Mouse (Mus musculus): ENCODE measurements at regions not wholly inside any gene's neighbourhood (a gene's known extent, or its start where the extent isn't known, plus 50 kb on each side); places are given as distances from the start of the nearest gene placed in this dataset.
A peak's percentile ranks its signal among the peaks of the same experiment; 100 is the strongest.
"Not testable (repeated sequence)": the region's sequence is repeated elsewhere in the genome, so short reads cannot be mapped to it uniquely, and the experiment has no call there.

DNA sequence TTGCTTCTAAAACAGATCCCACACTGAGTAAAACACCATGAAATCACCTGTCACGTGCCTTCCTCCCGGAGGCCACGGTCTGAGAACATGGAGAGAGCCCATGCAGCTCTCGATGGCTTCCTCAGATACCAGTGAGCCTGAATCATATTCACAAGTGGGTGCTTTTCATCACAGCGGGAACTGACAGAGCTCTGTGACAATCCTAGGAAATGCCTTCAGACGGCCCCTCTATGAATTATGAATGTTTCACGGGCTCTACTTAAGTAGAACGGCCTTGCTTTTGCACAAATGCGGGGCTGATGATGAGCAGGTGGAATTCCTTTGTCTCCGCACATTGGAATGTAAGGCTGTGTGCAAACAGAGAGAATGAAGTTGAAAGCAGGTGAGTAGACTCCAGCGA lies 383.1 kb downstream of the Lrig3 start:
- DNase-seq (ENCODE audit: low spot score) = no peak

DNA sequence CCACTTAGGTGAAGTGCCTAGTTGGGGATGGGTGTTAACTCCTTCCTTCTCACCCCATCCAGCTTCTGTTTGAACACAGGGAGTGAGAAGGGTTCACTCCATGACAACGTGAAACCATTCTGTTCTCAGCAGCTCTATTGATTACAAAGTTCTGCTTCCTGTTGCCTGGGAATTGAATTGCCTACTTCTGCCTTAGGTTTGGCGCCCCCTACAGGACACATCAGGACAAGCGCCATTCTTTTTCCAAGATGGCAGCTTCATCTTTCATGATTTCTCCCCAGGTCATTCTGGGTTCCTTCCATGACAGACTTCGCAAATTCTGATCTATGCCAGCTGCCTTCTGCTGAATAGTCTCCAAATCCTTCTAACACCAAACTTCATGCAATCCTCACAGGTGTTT lies 371.5 kb downstream of the Lrig3 start:
- DNase-seq (ENCODE audit: low spot score) = no peak

DNA sequence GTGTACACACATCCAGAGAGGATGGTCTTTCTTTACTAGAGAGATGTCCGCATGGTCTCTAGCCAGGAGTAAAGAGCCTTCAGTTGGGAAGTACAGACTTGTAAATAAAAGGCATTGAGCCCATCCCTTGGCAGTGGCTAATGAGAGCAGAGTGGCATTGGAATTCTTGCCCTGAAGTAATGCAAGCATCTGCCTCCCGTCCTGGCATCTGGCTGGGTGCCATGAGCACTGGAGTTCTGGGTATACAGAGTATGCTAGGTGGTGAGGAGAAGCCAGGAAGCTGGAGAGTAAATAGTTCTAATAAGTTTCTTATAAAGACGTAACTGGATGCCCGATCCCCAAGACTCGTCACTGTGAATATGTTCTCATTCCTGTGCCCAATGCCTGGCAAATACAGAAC lies 367.8 kb downstream of the Lrig3 start:
- no peak for DNase-seq (ENCODE audit: low spot score)

DNA sequence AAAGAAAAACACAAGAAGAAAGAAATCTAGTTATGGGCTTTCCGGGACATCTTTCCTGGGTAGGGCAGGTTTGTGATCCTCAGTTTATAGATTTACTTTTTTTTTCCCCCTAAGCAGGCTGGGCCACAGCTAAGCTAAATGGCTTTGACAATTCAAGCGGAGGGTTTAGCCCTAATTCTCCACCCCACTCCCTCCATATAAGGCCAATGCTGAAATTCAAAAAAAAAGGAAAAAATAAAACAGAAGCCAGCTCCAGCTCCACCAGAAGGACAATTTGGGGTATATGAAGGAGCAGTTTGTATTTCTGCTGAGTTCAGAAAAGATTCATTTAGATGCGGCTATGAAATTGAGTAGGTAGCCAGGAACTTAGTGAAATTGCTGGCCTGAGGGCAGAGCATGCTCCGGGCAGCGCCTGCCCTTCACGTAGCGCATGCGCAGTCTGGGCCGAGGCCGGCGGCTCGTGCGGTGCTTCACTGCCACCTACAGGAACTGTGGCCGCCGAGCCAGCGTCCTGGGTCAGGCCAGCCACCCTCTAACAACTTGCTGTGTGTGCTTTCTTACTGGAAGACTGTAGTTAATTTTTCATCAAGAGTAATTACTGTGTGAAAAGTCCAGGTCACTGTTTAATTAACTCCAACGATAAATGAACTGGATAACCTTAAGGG lies 364.5 kb downstream of the Lrig3 start:
- DNase-seq (ENCODE audit: low spot score) = peak; percentile 88

DNA sequence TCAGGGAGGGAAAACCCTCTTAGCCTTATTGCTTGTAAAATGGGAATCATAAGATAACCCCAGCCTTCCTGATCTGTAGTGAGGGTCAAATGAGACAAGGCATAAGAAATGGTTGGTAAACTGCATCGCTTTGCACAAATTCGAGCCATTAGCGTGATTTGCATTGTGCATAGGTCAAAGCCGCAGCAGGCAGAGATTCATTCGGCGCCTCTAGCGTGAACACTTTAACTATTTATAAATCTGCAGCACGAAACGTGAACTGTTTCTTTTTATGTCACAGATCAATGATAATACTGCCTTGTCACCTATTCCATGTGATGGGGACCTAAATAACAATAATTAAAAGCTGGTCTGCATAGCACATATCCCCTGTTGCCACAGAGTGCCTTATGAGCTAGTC lies 354.9 kb downstream of the Lrig3 start:
- DNase-seq (ENCODE audit: low spot score) = no peak

DNA sequence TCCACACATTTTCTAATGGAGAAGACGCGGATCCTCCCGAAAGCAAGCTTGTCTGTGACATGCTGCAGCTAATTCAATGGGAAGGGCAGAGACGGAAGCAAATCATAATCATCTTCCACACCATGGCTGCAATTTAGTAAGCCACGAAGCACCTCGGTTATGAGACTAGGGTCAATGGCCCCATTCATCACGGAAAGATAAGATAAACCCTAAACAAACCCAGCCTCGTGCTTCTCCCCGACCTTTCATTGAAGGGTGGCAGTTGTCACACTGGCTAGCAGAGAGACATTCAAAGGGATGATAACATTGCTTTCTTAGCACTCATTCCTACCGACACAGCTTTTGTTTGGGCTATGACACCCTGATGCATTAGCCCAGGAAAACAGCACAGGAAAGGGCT lies 353.8 kb downstream of the Lrig3 start:
- no peak for DNase-seq (ENCODE audit: low spot score)

DNA sequence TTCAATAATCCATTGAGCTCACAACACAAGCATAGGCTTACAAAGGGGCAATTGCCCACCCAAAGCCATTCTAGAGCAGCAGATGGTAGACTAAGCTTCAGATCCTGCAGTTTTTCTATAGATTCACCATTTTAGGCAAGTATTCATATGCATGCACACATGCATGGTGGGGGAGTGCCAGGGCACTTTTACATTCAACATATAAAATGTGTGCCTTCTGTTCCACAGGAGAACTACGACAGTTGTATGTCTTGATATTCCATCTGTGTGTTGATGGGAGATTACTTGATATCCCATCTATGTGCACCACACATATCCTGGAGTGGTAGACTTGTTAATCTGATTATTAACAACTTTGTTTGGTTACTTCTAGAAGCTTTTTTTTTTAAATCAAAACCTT lies 334.0 kb downstream of the Lrig3 start:
- DNase-seq (ENCODE audit: low spot score) = no peak

DNA sequence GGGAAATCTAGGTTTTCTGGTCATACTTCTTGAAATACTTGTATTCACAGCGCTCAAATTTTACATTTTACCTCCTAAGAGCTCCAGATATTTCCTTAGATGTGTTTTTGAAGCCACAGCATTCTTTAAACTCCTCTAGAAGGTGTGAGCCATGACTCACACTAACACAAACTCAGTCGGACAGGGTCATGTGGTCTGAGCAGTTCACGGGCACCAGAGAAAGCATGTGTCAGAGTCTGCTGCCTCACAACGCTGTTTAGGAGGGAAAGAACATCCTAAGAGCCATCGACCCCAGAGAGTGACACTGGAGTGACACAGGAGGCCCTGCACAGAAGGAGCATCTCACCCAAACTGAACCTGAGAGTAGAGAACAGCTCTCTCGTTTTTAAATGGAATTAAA lies 332.2 kb downstream of the Lrig3 start:
- no peak for DNase-seq (ENCODE audit: low spot score)

DNA sequence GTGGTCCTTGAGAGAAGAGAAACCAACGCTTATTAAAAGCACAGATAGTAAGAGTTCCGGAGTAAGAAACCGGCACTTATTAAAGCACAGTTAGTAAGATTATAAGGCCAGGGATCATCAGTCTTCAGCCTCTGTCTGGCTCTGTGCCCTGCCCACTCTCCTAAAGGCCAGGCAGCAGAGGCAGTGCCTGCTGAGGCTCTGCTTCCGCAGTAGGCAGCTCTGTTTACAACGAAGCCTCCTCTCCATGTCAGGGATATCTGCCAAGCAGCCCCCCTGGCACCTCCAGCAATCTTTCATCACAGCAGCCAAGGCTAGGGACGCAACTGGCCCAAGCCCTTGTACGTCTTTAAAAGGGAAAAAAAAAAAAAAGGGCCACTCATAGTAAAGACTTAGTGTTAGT lies 329.9 kb downstream of the Lrig3 start:
- no peak for DNase-seq (ENCODE audit: low spot score)

DNA sequence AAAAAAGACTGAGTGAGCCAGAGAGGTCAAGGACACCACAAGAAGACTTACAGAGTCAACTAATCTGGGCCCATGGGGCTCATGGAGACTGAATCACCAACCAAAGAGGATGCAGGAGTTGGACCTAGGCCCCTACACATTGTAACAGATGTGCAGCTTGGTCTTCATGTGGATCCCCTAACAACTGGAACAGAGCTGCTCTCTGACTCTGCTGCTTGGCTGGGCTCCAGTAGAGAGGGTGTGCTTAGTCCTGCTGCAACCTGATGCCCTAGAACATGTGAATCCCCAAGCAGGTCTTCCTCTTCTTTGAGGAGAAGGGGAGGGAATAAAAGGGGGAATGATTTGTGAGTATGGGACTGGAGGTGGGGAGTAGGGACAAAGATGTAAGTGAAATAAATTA lies 325.8 kb downstream of the Lrig3 start:
- no peak for DNase-seq (ENCODE audit: low spot score)

DNA sequence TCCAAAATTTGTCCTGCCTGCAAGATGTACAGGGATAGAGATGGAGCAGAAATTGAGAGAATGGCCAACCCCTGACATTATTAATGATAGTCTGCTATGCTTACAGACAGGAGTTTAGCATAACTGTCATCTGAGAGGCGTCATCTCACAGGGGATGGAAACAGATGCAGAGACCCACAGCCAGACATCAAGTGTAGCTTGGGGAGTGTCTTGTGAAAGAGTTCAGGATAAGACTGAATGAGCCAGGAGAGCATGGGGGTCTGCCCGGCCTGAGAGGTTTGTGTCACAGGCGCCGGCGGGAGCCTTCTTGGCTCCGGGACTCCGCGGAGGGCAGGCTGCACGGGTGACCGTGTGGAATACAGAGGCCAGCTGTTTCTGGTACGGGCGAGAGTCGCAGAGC lies 319.1 kb downstream of the Lrig3 start:
- DNase-seq (ENCODE audit: low spot score) = not testable (repeated sequence)

DNA sequence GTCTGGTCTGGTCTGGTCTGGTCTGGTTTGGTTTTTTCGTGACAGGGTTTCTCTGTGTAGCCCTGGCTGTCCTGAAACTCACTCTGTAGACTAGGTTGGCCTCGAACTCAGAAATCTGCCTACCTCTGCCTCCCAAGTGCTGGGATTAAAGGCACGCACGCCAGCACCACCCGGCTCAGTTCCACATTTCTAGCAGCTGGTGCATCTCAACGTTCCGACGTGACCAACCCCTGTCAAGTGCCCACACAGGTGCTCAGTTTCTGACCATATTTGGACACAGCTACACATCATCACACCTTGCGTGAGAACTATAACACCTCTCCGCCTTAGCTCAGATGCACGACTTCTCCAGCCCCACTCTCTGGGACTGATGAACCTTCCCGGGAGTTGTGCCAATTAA lies 304.4 kb downstream of the Lrig3 start:
- no peak for DNase-seq (ENCODE audit: low spot score)

DNA sequence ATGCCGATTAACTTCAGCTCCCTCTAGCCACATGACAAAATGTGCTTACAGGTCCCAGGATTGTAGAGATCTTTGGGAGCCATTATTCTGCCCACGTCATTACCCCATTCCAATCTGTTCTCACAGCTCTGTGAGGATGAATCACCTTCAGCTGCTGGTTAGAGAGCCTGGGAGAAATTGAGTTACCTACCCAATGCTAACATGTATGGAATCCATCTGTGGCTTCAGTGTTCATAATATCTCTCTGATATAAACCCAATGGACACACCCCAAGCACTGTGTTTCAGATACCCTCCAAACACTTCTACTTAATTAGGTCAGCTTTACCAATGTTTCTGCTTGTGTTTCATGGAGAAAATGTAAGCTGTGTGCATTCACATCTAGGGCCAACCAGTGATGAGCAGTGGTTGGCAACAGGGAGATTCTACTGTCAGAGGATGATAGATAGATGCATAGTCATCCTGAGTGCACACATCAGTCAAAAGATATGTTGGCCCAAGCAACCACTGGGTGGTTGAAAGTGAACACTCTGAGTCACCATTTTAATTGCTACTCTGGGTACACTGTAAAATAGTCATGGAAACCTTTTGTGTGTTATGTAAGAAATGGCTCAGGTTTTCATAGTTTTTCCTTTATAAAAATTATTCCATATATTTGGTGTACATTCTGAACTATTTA lies 301.5 kb downstream of the Lrig3 start:
- DNase-seq (ENCODE audit: low spot score) = no peak

DNA sequence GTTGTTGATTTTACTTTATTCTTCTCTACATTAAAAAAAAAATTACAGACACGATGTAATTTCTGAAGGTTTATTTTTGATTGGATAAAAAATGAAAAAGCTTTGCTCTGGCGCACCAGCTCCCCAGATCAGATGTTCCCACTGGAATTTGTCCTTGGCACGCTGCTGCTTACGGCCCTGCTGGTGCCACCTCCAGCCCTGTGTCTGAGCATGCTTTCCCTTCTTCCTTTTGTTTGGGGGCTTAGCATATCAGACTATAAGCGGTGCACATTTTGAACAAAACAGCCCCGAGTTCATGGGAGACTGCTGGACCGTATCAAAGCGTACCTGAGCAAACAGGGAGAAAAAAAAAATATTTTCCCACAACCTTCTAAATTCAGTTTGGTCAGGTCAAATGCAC lies 291.2 kb downstream of the Lrig3 start:
- DNase-seq (ENCODE audit: low spot score) = no peak

DNA sequence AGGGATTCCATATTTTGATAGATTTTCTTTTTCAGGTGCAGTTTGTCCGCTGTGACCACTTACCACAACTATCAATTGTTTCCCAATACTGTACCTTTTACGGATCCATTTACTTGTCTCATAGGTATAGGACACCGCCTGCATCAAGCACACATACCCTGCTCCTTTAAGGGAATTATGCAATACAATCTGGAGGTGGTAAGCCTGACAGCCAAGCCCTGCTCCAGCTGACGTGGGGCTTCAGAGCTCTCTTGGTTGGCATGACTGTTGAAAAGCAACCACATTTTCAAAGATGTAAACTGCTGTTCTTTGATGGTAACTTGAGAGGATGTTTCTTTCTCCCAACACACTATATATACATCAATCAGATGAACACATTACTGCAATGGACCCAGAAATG lies 288.2 kb downstream of the Lrig3 start:
- DNase-seq (ENCODE audit: low spot score) = no peak

DNA sequence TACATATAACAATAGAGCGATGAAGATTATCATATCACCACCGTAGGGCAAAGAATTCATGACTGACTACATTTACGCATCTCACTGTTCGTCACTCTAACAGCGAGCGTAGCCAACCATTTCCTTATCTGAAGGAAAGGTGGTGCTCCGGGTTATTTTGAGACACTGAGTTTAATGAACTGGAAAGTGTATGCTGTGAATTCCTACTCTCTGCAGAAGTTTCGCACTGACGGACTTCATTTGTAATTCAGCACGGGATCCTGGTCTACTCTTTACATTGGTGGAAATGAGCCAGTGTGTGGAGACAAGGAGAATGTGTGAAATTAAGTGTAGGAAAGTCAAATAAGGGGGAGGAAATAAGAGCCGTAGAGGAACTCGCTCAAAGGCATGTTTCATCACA lies 283.2 kb downstream of the Lrig3 start:
- DNase-seq (ENCODE audit: low spot score) = no peak

DNA sequence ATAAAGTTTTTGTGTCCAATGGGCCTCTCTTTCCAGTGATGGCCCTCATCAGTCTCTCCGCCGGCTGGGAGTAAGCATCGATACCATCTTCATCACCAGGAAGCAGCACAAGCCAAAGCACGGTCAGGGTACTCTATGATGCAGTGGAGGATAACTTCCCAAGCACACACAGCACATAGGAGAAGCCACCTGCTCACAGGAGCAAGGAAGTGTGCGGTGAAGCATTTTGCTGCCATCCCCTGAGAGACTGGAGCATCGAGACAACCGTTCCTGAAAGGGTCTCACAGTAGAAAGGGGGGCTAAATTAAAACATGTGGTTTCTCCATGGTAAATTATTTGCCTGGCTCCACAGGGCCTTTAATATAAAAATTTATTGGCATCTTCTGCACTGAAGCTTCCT lies 277.1 kb downstream of the Lrig3 start:
- no peak for DNase-seq (ENCODE audit: low spot score)

DNA sequence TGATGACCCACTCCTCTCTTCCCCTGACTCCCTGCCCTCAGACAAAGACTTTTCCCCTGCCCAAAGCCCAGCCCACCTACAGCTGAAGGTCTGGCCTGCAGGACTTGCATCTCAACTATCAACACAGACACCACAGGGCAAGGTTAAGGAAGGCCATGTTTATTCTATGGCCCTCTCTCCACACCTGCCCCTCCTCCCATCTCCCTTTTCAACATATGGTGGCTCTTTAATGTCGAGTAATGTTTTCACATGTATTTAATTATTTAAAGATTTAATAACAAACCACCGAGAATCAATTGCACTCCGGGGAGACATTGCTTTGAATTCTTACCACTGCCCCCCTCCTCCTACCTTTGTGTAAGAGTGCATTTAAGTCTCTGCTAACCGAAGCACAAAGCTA lies 273.6 kb downstream of the Lrig3 start:
- DNase-seq (ENCODE audit: low spot score) = no peak
